Mouse (Mus musculus) myocyte (in vitro differentiated cells): Measurements from ENCODE around the gene Hagh. TPM values are rescaled to one million over a fixed set of nuclear protein-coding genes. Genes with fewer than 3 reads are reported as not detected.

ENCODE experiments used
- H3K27me3 ChIP-seq: one replicate; pipeline ENCODE4 v1.6.1; 2011; ENCODE audit not compliant: control insufficient read depth, insufficient read depth, insufficient read length
- H3K36me3 ChIP-seq: one replicate; pipeline ENCODE4 v1.6.1; 2011; ENCODE audit not compliant: control insufficient read depth, insufficient read depth
- H3K4me2 ChIP-seq: one replicate; pipeline ENCODE4 v1.6.1; 2011; ENCODE audit warnings: low read depth, control low read depth
- H3K4me3 ChIP-seq: one replicate; pipeline ENCODE4 v1.5.1; 2011; ENCODE audit warnings: mild to moderate bottlenecking, control low read depth, moderate library complexity
- H3K79me2 ChIP-seq: one replicate; pipeline ENCODE4 v1.6.1; 2011; ENCODE audit not compliant: control insufficient read depth, insufficient read depth
- H3ac ChIP-seq: one replicate; pipeline ENCODE4 v1.6.1; 2011; ENCODE audit not compliant: control insufficient read depth, insufficient read length
- CEBPB ChIP-seq: IDR thresholded peaks from 2 replicates; pipeline ENCODE4 v1.6.1; 2011; ENCODE audit warnings: mild to moderate bottlenecking, moderate library complexity; ENCODE audit not compliant: poor library complexity, insufficient read depth, severe bottlenecking
- E2F4 ChIP-seq: IDR thresholded peaks from one replicate; pipeline ENCODE4 v1.6.1; 2011; ENCODE audit warnings: mild to moderate bottlenecking, control low read depth, moderate library complexity; ENCODE audit not compliant: insufficient read depth
- MAX ChIP-seq: IDR thresholded peaks from one replicate; pipeline ENCODE4 v1.6.1; 2011; ENCODE audit warnings: low read depth, mild to moderate bottlenecking, control low read depth
- MYOD1 ChIP-seq, 3 experiments: IDR thresholded peaks; one replicate each; pipeline ENCODE4 v1.6.1; 2011; ENCODE audit warnings: control low read depth in 2 of 3, low read depth in 2 of 3, mild to moderate bottlenecking in 2 of 3, moderate library complexity in 1 of 3; ENCODE audit not compliant: insufficient read length in 2 of 3, control insufficient read depth in 1 of 3
- MYOG ChIP-seq, 3 experiments: IDR thresholded peaks; one replicate each; pipeline ENCODE4 v1.6.1; 2011; ENCODE audit warnings: control low read depth in 2 of 3, low read depth in 2 of 3, mild to moderate bottlenecking in 2 of 3; ENCODE audit not compliant: insufficient read length in 2 of 3, control insufficient read depth in 1 of 3, insufficient read depth in 1 of 3
- POLR2A ChIP-seq: IDR thresholded peaks from one replicate; pipeline ENCODE4 v1.6.1; 2011; ENCODE audit warnings: low read depth, mild to moderate bottlenecking, control low read depth, moderate library complexity; ENCODE audit not compliant: insufficient read length
- POLR2AphosphoS2 ChIP-seq: IDR thresholded peaks from one replicate; pipeline ENCODE4 v1.6.1; 2011; ENCODE audit warnings: low read depth, control low read depth; ENCODE audit not compliant: insufficient read length
- REST ChIP-seq: IDR thresholded peaks from one replicate; pipeline ENCODE4 v1.6.1; 2011; ENCODE audit warnings: mild to moderate bottlenecking, control low read depth, moderate library complexity; ENCODE audit not compliant: insufficient read depth, insufficient read length
- SRF ChIP-seq: IDR thresholded peaks from one replicate; pipeline ENCODE4 v1.6.1; 2011; ENCODE audit warnings: low read depth; ENCODE audit not compliant: control insufficient read depth, insufficient read length
- TCF12 ChIP-seq: IDR thresholded peaks from one replicate; pipeline ENCODE4 v1.6.1; 2011; ENCODE audit warnings: mild to moderate bottlenecking, control low read depth; ENCODE audit not compliant: poor library complexity, insufficient read depth, severe bottlenecking
- TCF3 ChIP-seq: IDR thresholded peaks from one replicate; pipeline ENCODE4 v1.6.1; 2011; ENCODE audit warnings: low read depth, control low read depth; ENCODE audit not compliant: insufficient read length
- USF1 ChIP-seq: IDR thresholded peaks from one replicate; pipeline ENCODE4 v1.6.1; 2011; ENCODE audit warnings: low read depth, mild to moderate bottlenecking, control low read depth, moderate library complexity
- polyA plus RNA-seq: library from polyadenylated mRNA; unstranded; fragments of >200 nt; fragmentation: generic; extraction: Trizol; gene quantifications from one replicate; pipeline ENCODE4 v1.2.1, GENCODE M21; 2012; ENCODE audit warnings: missing spikeins

The Hagh gene
- polyA plus RNA-seq, 1 experiment = 58.3 TPM

DNA sequence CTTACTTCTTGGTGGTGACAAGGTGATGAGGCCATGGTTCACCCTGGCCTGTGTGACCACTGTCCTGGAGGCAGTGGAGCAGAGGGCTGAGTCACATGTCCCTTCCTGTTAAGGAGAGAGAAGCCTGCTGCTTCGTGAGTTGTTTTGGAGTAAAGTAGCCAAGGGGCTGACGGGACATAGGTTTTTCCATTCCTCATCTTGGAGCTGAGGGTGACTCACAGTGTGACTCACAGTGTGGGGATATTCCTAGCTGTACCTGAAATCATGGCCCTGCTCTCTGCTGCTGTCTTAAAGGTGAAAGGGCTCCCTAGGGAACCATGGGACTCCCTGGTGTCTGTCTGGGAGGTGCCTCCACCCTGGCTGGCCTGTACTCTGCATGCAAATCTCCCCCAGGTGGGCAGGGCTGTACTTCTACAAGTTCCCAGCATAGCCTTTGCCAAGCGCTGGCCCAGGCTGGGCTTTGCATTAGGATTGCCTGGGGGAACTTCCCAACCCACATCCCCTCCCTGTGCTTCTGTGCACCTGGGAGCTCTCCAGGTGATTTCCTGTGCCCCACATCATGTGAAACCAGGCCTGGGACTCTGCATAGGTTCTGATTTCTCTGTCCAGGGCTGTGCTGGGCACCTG is 16.0 kb downstream of the Hagh start:
- Histone ChIP-seq H3ac (no peak overlapping the region), H3K4me2 (no peak overlapping the region)

DNA sequence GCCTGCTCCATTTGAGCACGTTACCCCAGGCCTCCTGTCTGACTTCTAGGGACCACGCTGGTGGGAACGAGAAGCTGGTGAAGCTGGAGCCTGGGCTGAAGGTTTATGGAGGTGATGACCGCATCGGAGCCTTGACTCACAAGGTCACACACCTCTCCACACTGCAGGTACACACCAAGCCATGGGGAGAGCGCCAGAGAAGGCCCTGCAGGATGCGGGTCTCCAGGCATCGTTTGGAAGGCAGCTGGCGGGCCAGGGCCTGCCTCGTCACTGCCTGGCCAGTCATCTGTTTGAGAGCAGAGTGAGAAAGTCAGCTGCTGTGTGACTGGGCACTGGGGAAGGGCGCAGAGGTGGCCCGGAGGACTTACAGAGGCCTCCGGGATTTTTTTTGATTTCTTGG is 16.6 kb downstream of the Hagh start:
- H3K36me3 ChIP-seq = no peaks in the 10 kb centered on the region
- no peaks in the 10 kb centered on the region for H3K79me2 ChIP-seq
- H3K4me2 ChIP-seq = no peak overlapping the region
- no peak for TF ChIP-seq POLR2A
- TF ChIP-seq MAX = no peak
- no peak overlapping the region for H3ac ChIP-seq
- H3K27me3 ChIP-seq = no peaks in the 10 kb centered on the region
- H3K4me3 ChIP-seq = no peak overlapping the region

More for the DNA sequence above, 16.0 kb downstream of the Hagh start:
- H3K79me2 ChIP-seq = no peaks in the 10 kb centered on the region
- peak; percentile 46 for TF ChIP-seq USF1
- TF ChIP-seq POLR2AphosphoS2 = no peak
- no peaks in the 10 kb centered on the region for H3K36me3 ChIP-seq
- no peaks in the 10 kb centered on the region for H3K27me3 ChIP-seq
- no peak overlapping the region for H3K4me3 ChIP-seq

DNA sequence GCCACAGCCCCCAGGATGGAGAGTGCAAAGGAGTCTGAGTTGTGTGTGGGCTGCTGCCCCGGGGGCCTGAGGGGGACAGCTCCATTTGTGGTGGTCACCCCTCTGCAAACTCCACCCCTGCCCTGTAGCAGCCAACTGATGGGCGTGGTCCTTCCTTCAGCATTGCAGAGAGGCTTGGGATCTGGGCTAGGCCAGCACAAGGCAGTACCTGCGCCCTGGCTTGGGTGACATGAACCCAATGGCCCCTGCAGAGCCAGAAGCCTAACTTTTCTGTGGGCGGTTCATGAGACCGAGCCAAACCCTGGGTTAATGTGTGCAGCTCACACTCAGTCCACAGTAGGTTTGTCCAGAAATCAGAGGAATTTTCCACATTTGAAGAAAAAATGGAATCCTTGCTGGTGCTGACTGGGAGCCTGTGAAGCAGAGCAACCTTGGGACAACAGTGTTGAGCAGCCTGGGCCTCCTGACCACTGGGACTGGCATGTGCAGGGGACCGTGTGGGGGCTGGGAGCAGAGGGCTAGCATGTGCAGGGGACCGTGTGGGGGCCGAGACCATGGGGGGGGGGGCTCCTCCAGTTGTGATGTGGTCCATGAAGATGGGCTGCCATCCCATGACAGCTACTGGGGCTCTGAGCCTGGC is 18.0 kb downstream of the Hagh start:
- H3K27me3 ChIP-seq = no peaks in the 10 kb centered on the region
- no peaks in the 10 kb centered on the region for H3K36me3 ChIP-seq
- no peak overlapping the region for H3K4me2 ChIP-seq
- H3ac ChIP-seq = no peak overlapping the region
- TF ChIP-seq E2F4 = no peak
- no peak for TF ChIP-seq TCF12
- no peak for TF ChIP-seq MYOG (IDR thresholded peaks at IDR 0.05; ENCODE audit: control insufficient read depth in 1 of 3, insufficient read depth in 1 of 3, insufficient read length in 2 of 3, low read depth in 2 of 3)
- TF ChIP-seq POLR2AphosphoS2 = no peak
- no peak for TF ChIP-seq MYOD1 (IDR thresholded peaks at IDR 0.05; ENCODE audit: control insufficient read depth in 1 of 3, insufficient read length in 2 of 3, low read depth in 2 of 3)
- TF ChIP-seq USF1 = no peak
- no peak for TF ChIP-seq CEBPB
- TF ChIP-seq MAX = no peak
- no peak for TF ChIP-seq REST
- TF ChIP-seq POLR2A = no peak
- no peak for TF ChIP-seq TCF3
- no peak for TF ChIP-seq SRF
- H3K4me3 ChIP-seq = no peak overlapping the region
- H3K79me2 ChIP-seq = no peaks in the 10 kb centered on the region

DNA sequence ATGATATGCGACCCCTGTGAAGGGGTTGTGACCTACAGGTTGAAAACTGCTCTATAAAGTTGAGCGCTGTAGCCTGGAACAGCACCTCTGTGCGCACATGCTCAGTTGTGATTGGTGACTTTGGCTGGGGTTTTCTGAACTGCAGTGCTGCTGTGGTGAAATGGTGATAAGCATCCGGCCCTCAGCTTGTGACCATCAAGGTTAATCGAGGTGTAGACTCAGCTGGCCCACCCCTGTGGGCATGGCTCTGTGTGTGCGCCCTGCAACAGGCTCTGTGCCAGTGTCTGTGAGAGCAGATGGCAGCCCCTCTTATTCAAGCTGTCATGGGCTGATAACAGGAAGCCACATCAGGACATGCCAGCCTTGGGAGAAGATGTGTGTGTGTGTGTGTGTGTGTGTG is 19.0 kb downstream of the Hagh start:
- no peaks in the 10 kb centered on the region for H3K36me3 ChIP-seq
- TF ChIP-seq REST (no peak), MYOD1 (IDR thresholded peaks at IDR 0.05; ENCODE audit: control insufficient read depth in 1 of 3, insufficient read length in 2 of 3, low read depth in 2 of 3) (no peak), TCF3 (no peak), POLR2AphosphoS2 (no peak), POLR2A (no peak), MYOG (IDR thresholded peaks at IDR 0.05; ENCODE audit: control insufficient read depth in 1 of 3, insufficient read depth in 1 of 3, insufficient read length in 2 of 3, low read depth in 2 of 3) (no peak), TCF12 (no peak), USF1 (no peak), CEBPB (no peak), E2F4 (no peak), SRF (no peak)
- no peak overlapping the region for H3K4me3 ChIP-seq
- H3K27me3 ChIP-seq = no peaks in the 10 kb centered on the region
- H3K4me2 ChIP-seq = no peak overlapping the region
- H3ac ChIP-seq = no peak overlapping the region
- H3K79me2 ChIP-seq = no peaks in the 10 kb centered on the region

GRCm38 (mm10) chr17:24860076-24860475 is 20.1 kb downstream of the Hagh start:
- no peaks in the 10 kb centered on the region for H3K27me3 ChIP-seq
- H3K79me2 ChIP-seq = no peaks in the 10 kb centered on the region
- TF ChIP-seq MYOG (IDR thresholded peaks at IDR 0.05; ENCODE audit: control insufficient read depth in 1 of 3, insufficient read depth in 1 of 3, insufficient read length in 2 of 3, low read depth in 2 of 3) = no peak
- no peak for TF ChIP-seq REST
- no peak for TF ChIP-seq MYOD1 (IDR thresholded peaks at IDR 0.05; ENCODE audit: control insufficient read depth in 1 of 3, insufficient read length in 2 of 3, low read depth in 2 of 3)
- no peak for TF ChIP-seq CEBPB
- H3K36me3 ChIP-seq = no peaks in the 10 kb centered on the region
- no peak overlapping the region for H3K4me3 ChIP-seq
- no peak overlapping the region for H3ac ChIP-seq
- no peak overlapping the region for H3K4me2 ChIP-seq
